Mouse (Mus musculus): Measurements from ENCODE around the gene Trim72.

DNA sequence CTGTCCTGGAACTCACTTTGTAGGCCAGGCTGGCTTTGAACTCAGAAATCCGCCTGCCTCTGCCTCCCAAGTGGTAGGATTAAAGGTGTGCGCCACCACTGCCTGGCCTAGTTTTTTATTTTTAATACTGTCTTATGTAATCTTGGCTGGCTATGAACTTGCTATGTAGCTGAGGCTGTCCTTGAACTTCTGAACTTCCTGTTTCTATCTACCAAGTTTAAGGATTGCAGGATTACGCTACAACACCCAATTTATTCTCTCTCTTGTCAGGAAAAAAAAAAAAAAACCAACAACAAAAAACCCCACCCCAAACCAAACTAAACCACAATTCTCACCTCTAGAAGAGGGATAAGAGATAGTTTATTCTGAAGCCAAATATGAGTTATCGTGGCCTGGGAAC lies 29.9 kb downstream of the Trim72 start:
- no peak for TF ChIP-seq CTCF (IDR thresholded peaks at IDR 0.05 in 2 of 3, conservative IDR thresholded peaks at IDR 0.05 in 1 of 3; ENCODE audit: control insufficient read depth in 1 of 3, insufficient read depth in 1 of 3, low read depth in 2 of 3, low read length in 3 of 3, poor library complexity in 1 of 3, severe bottlenecking in 1 of 3)
- no peak for TF ChIP-seq POLR2AphosphoS2 (IDR thresholded peaks at IDR 0.05; ENCODE audit: low read length)
- no peak for TF ChIP-seq UBTF (IDR thresholded peaks at IDR 0.05; ENCODE audit: borderline replicate concordance, insufficient read depth, low read depth, low read length)
- TF ChIP-seq POLR2A (IDR thresholded peaks at IDR 0.05; ENCODE audit: control insufficient read depth in 1 of 2, insufficient read depth in 1 of 2, low read depth in 1 of 2, low read length in 2 of 2, poor library complexity in 1 of 2), result no peak
- no peak for TF ChIP-seq MAX (IDR thresholded peaks at IDR 0.05; ENCODE audit: low read length)
- no peak for TF ChIP-seq CHD1 (IDR thresholded peaks at IDR 0.05; ENCODE audit: low read depth, low read length)
- no peak for TF ChIP-seq EP300 (IDR thresholded peaks at IDR 0.05; ENCODE audit: low read depth in 1 of 2, low read length in 2 of 2)
- no peak for TF ChIP-seq ZC3H11A (IDR thresholded peaks at IDR 0.05; ENCODE audit: low read depth, low read length)
- TF ChIP-seq TCF12 (IDR thresholded peaks at IDR 0.05; ENCODE audit: low read depth, low read length), result no peak
- no peak for TF ChIP-seq USF1 (IDR thresholded peaks at IDR 0.05; ENCODE audit: low read depth, low read length)
- no peak for TF ChIP-seq TBP (IDR thresholded peaks at IDR 0.05; ENCODE audit: low read depth, low read length)
- TF ChIP-seq MAFK (IDR thresholded peaks at IDR 0.05; ENCODE audit: borderline replicate concordance, low read depth, low read length), result no peak

Data from MEL (cell line).